Mouse (Mus musculus): ENCODE results near the gene Rgs9bp. TPM values are rescaled to one million over a fixed set of nuclear protein-coding genes. Genes with fewer than 3 reads are reported as not detected.
A peak's percentile ranks its signal among the peaks of the same experiment; 100 is the strongest.
"Not testable (repeated sequence)": the region's sequence is repeated elsewhere in the genome, so short reads cannot be mapped to it uniquely, and the experiment has no call there.

Rgs9bp gene
- total RNA-seq, 4 experiments from 2014 or later, result 0.25 to 0.45 (median 0.29) TPM

DNA sequence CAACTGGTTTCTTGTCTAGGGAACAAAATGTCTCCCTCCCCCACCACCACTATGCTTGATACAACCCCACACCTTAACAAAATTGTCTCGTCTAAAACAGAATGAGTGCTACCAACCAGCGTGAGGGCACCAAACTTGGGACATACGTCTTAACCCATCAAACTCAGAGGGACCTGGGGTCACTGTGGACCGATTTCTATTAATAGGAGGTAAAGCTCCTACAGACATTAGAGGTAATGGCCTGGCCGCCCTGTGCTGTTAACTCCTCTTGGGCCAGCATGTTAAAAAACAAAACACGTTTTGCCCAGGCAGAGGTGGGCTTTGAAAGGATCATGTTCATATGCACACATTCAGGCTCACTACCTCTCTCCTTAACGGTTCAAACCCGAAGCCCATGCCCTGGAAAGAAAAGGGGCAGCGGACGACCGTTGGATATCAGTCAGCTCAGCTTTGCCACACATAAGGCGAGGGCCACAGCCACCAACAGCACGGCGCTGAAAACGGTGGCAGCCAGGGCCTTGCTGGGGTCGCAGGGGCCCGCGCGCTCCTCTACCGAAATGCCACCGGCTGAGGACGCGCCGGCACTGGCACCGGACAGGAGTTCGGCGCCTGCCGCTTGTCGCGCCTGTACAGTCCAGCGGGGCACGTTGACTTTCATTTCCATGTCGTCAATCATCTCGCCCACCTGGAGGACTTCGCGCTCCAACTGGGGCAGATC lies 1.2 kb downstream of the Rgs9bp start:
- DNase-seq (ENCODE audit: low spot score in 2 of 2), result no peak

DNA sequence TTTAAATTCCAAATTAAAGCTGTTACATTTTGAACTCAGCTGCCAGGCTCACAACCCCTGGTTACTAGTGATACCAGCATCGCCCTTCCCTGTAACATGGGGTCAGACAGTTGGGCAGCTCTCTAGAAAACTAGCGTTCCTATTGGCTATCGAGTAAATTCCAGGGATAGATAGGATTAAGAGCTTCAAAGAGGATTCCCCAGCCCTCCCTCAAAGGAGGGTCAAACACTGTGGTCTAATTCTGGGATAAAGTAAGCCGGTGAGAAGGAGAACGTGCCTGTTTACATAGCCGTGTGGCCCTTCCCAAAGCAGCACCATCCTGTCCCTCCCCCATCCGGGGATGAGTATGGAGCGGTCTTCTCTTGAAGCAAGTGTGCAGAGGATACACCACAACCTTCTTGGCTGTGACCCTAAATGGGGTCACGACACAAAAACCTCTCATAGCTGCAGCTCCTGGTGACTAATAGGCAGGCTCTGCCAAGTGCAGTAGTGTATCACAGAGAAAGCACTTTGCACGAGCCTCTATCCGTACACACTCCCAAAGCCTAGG lies 1.8 kb downstream of the Rgs9bp start:
- DNase-seq (ENCODE audit: low spot score in 2 of 2), result no peak

DNA sequence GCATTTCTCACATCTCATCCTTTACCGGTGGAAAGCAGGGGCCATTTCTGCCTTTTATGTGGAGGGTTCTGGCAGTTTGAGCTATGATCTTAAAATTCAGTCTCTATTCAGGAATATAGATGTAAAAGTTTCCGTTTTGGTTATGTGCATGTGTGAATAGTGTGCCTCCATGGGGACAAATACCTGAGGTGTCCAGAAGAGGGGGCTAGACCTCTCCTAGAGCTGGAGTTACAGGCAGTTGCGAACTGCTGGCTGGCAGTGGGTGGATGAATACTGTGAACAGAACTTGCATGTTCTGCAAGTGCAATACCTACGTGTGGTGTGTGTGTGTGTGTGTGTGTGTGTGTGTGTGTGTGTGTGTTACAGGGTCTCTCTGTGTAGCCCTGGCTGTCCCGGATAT lies 2.7 kb downstream of the Rgs9bp start:
- DNase-seq (ENCODE audit: low spot score in 2 of 2), result no peak

DNA sequence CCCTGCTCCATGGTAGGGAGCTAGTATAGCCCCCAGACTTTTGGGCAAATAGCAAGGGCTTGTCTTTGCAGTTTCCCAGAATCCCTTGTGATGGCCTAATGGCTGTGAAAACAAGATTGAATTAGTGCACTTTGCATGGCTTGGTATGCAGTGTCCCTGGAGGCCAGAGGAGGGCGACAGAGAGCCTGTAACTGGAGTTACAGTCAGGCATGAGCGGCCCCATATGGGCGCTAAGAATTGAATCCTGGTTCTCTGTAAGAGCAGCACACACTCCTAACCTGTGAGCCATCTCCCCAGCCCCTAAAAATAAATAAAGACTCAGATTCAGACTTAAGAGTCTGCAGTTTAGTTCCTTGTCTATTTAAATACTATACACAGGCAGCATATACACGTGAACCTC lies 5.5 kb downstream of the Rgs9bp start:
- DNase-seq (ENCODE audit: low spot score in 2 of 2), result no peak

DNA sequence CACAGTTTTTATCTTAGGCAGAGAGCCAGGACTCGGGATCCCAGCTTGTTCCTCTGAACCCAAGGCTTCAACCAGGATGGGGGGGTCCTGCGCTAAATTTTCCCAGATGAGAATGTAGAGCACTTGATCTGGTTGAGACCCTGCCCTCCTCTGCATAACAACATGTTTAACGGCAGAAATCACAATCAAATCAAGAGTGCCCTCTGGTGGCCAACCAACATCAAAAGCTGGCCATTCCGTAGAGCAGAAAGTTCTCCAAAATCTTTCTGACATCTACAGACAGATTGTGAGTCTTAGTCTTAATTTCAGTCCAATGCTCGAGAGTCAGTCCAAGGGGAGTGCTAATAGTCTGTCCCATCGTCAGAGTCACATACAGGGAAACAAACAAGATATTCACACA lies 14.5 kb downstream of the Rgs9bp start:
- DNase-seq (ENCODE audit: low spot score in 2 of 2), result not testable (repeated sequence)

- DNase-seq (ENCODE audit: low spot score in 2 of 2), result not testable (repeated sequence)
Observed at GRCm38 (mm10) chr7:35569724-35570123, 15.7 kb downstream of the Rgs9bp start.

DNA sequence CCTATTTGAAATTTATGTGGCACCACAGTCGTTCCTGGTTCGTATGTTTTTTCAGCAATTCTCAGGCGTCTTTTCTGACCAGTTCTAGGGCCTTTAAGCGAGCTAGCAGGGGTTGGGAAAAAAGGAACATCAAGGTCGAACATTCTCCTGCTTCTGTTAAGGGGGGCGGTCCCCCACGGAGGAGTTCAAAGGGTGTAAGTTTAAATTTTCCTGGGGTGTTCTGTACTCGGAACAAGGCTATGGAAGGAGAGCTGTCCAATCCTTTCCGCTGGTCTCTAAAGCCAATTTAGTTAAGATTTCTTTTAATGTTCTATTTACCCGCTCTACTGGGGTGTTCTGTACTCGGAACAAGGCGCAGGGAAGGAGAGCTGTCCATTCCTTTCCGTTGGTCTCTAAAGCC lies 19.4 kb downstream of the Rgs9bp start:
- not testable (repeated sequence) for DNase-seq (ENCODE audit: low spot score in 2 of 2)

DNA sequence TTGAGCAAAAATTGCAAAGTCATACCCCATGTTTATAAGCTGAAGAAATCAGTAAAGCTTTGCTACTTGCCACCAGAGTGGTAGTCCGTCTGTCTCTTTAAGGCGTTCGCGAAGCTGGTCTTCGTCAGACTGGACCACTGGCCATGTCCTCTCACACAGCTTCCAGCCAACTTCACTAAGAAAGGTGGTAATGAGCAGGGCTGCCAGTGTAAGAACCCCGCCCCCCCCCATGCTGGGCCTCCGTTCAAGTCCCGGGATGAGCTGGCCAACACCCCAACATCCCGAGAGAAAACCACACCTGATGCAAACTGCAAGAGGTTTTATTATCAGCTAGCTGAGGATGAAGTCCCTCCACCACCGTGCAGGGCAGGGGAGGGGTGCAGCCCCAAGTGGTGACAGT lies 20.5 kb downstream of the Rgs9bp start:
- not testable (repeated sequence) for DNase-seq (ENCODE audit: low spot score in 2 of 2)

GRCm38 (mm10) chr7:35564067-35564865 lies 21.1 kb downstream of the Rgs9bp start:
- no peak for DNase-seq (ENCODE audit: low spot score in 2 of 2)

- no peak for DNase-seq (ENCODE audit: low spot score in 2 of 2)
Observed at GRCm38 (mm10) chr7:35563071-35563470, 22.3 kb downstream of the Rgs9bp start.

- DNase-seq (ENCODE audit: low spot score in 2 of 2), result no peak
Observed at GRCm38 (mm10) chr7:35559838-35560237, 25.5 kb downstream of the Rgs9bp start.

- no peak for DNase-seq (ENCODE audit: low spot score in 2 of 2)
Observed at GRCm38 (mm10) chr7:35558681-35559080, 26.7 kb downstream of the Rgs9bp start.

- no peak for DNase-seq (ENCODE audit: low spot score in 2 of 2)
Observed at GRCm38 (mm10) chr7:35557577-35557976, 27.8 kb downstream of the Rgs9bp start.

- no peak for DNase-seq (ENCODE audit: low spot score in 2 of 2)
Observed at GRCm38 (mm10) chr7:35556905-35557304, 28.5 kb downstream of the Rgs9bp start.

- DNase-seq (ENCODE audit: low spot score in 2 of 2), result no peak
Observed at GRCm38 (mm10) chr7:35556205-35556603, 29.2 kb downstream of the Rgs9bp start, which contains the start of gene Nudt19. Gene Nudt19 (minus strand): TSS chr7:35556304.

GRCm38 (mm10) chr7:35555224-35556204 lies 29.9 kb downstream of the Rgs9bp start:
- peak; percentile 79 to 86 for DNase-seq (ENCODE audit: low spot score in 2 of 2)

- peak; percentile 25 to 28 for DNase-seq (ENCODE audit: low spot score in 2 of 2)
Observed at GRCm38 (mm10) chr7:35554605-35555175, 30.7 kb downstream of the Rgs9bp start.

- peak in 1 of 2 experiments; percentile 31 for DNase-seq (ENCODE audit: low spot score in 2 of 2)
Observed at GRCm38 (mm10) chr7:35553751-35554604, 31.4 kb downstream of the Rgs9bp start.

DNA sequence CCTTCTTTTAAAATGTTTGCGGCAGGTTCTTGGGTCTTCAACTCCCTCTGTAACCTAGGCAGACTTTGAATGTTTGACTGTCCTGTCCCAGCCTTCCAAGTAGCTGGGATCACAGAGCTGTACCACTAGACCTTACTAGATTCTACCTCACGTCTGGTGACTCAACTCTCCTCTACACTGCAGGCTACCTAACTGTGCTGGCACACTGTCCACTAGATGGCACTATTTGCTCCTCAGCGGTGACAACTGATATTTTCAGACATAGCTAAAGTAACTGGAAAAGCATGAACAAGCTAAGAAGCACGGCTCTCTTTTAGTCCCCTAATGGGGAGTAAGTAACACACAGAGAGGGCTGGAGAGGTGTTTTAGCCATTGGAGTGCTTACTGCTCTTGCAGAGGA lies 39.5 kb downstream of the Rgs9bp start:
- peak; percentile 47 to 58 for DNase-seq (ENCODE audit: low spot score in 2 of 2)

DNA sequence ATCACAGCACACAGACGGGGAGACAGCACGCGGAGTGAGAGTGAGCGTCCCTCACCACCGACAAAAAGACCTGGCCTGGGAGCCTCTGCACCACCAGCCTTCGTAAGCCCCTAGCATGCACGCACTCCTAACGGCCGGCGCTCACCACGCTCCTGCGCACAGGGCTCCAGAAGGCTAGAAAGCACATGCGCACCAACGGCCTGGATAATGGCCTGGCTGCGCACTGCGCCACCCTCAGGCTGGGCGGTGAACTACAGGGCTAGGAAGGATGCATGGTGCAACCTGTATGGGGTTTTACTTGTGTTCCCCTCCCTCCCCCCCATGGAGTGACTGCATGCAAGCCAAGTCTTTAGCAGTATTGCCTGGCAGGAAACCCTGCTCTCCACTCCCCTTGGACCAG lies 47.8 kb downstream of the Rgs9bp start, which contains the start of gene Tdrd12:
Gene Tdrd12 (minus strand): TSS at position 184 of the 400 bp plus-strand sequence.
- DNase-seq (ENCODE audit: low spot score in 2 of 2), result no peak
